Mouse (Mus musculus) common myeloid progenitor, adult 5-6 weeks (primary cell): ENCODE results near the gene Cenpa. TPM values are rescaled to one million over a fixed set of nuclear protein-coding genes. Genes with fewer than 3 reads are reported as not detected.

Source experiments
- ATAC-seq: replicated peaks from 2 replicates; pipeline ENCODE4 v1.8.0; 2016; ENCODE audit warnings: low read depth, mild to moderate bottlenecking, moderate TSS enrichment, inconsistent platforms; ENCODE audit not compliant: poor library complexity, severe bottlenecking
- total RNA-seq: library from RNA; stranded (forward); fragments of 200-1000, 187-1606 nt; gene quantifications from 2 replicates; pipeline ENCODE4 v1.2.3, GENCODE M21; 2017

Cenpa gene
- total RNA-seq, 1 experiment from 2014 or later = 107 TPM

- no peak for ATAC-seq
Observed at GRCm38 (mm10) chr5:30717506-30717905, 50.9 kb downstream of the Cenpa start.

- ATAC-seq = no peak
Observed at GRCm38 (mm10) chr5:30717991-30718703, 51.6 kb downstream of the Cenpa start.

DNA sequence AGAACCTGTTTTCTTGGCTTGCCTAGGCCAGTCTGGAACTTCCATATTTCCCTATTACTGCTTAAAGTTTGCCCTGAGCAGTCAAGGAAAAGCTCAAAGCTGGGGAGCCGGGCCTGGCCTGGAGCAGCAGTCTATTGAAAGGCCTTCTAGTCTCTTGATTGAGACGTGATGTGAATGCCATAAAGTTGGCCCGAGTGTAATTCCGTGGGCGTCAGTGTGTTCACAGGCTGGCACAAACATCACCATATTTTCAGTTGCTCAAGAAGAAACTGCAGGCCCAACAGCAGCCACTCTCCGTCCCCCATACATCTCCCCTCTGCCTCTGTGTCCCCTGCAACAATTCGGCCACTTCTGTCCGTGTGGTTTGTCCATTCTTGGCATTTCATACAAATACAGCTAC is 55.4 kb downstream of the Cenpa start:
- no peak for ATAC-seq

Other genes with a start within 250 kb of the Cenpa start
- gene Otof, start 204.8 kb upstream of the Cenpa start, total RNA-seq = not detected in 2 replicates
- gene 1700001C02Rik, start 200.7 kb upstream of the Cenpa start, total RNA-seq = not detected in 2 replicates
- gene Cib4, start 120.9 kb upstream of the Cenpa start, total RNA-seq = not detected in 2 replicates
- gene Kcnk3, start 78.6 kb upstream of the Cenpa start, total RNA-seq = not detected in 2 replicates
- 4.8 and 8.5 TPM in 2 replicates for gene Slc35f6, start 18.8 kb upstream of the Cenpa start, total RNA-seq
- not detected in 2 replicates for gene Dpysl5, start 44.8 kb downstream of the Cenpa start, total RNA-seq
- not detected in 2 replicates for gene Mapre3, start 147.9 kb downstream of the Cenpa start, total RNA-seq
- gene Tmem214, start 201.2 kb downstream of the Cenpa start, total RNA-seq = 13.8 and 18.5 TPM in 2 replicates
- gene Agbl5, start 221.9 kb downstream of the Cenpa start, total RNA-seq = 16.1 and 30.6 TPM in 2 replicates
- gene Ost4, start 241.0 kb downstream of the Cenpa start, total RNA-seq = 227 and 230 TPM in 2 replicates
- gene Emilin1, start 246.6 kb downstream of the Cenpa start, total RNA-seq = 58.2 and 87.3 TPM in 2 replicates